22 mouse cellular contexts compared by ENCODE assay signal in the genomic region with DNA sequence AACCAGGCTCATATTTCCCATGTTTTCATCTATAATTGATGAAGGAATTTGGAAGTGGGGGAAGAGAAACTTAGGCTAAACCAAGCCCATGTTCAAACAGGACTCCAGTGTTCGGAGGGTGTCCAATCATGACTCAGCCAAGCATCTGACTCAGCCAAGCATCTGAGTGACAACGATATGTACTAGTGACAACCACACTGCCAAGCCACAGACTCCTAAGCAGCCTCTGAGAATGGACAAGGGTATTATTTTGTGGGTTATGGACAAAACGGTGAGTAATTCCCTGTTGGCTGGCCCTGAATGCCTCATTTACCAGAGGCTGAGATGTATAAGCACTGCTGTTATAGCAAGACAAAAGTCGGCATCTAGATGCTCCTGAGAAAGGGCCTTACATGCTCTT.
DNase-seq lines count a peak whose midpoint lies in the region; ATAC-seq and TF ChIP-seq lines count a peak whose summit lies in the region.
"Had no signal": no experiment of that assay in that cellular context is flagged by ENCODE, and none has a peak within 500 bp of the region (broad histone marks: within the 10 kb centered on the region; RNA-seq: fewer than 3 reads in every experiment).

No protein-coding gene starts in this region.

- no peak overlapping the region for H3K4me2 ChIP-seq in embryonic facial prominence, embryonic 14.5 days (ENCODE audit: low read depth, low read length)
- peak overlapping the region; percentile 95 for H3K4me2 ChIP-seq in myocyte (ENCODE audit: low read depth)
- H3K4me2 ChIP-seq: embryonic facial prominence, embryonic 13.5 days; hindbrain, embryonic 15.5 days; neural tube, embryonic 13.5 days had no signal

- peaks cover 7% of the 10 kb centered on the region for H3K4me1 ChIP-seq in embryonic facial prominence, embryonic 14.5 days (ENCODE audit: control insufficient read depth, insufficient read depth, low read length)
- H3K4me1 ChIP-seq in embryonic facial prominence, embryonic 10.5 days: peaks cover 11% of the 10 kb centered on the region
- H3K4me1 ChIP-seq: hindbrain, embryonic 15.5 days; neural tube, embryonic 13.5 days had no signal

- H3K9me3 ChIP-seq in embryonic facial prominence, embryonic 14.5 days (ENCODE audit: control insufficient read depth, low read length): no peaks in the 10 kb centered on the region
- no peaks in the 10 kb centered on the region for H3K9me3 ChIP-seq in embryonic facial prominence, embryonic 10.5 days
- H3K9me3 ChIP-seq: embryonic facial prominence, embryonic 13.5 days; G1E; hindbrain, embryonic 15.5 days; neural tube, embryonic 13.5 days had no signal

- H3K9ac ChIP-seq in embryonic facial prominence, embryonic 14.5 days (ENCODE audit: low read depth, low read length): no peak overlapping the region
- H3K9ac ChIP-seq: embryonic facial prominence, embryonic 13.5 days; hindbrain, embryonic 15.5 days; neural tube, embryonic 13.5 days had no signal

- 85% methylated on average over 4 of the region's 4 CpGs for WGBS in embryonic facial prominence, embryonic 14.5 days
- WGBS in embryonic facial prominence, embryonic 10.5 days: 92% methylated on average over 4 of the region's 4 CpGs

- no peak overlapping the region for H3K27ac ChIP-seq in embryonic facial prominence, embryonic 14.5 days (replicated peaks; ENCODE audit: low read depth, low read length)
- no peak overlapping the region for H3K27ac ChIP-seq in embryonic facial prominence, embryonic 10.5 days (replicated peaks)
- H3K27ac ChIP-seq: embryonic facial prominence, embryonic 13.5 days; hindbrain, embryonic 15.5 days; layer of hippocampus, adult 2 months; neural tube, embryonic 13.5 days had no signal

- peak; percentile 14 for DNase-seq in adrenal gland, adult 2 months
- no peak for DNase-seq in adrenal gland, postnatal 4 days (ENCODE audit: low spot score in 2 of 2)
- peak; percentile 27 for DNase-seq in embryonic facial prominence, embryonic 14.5 days (ENCODE audit: low spot score)
- DNase-seq in embryonic facial prominence, embryonic 10.5 days (ENCODE audit: low spot score): no peak
- DNase-seq in Muller cell, postnatal 12 days (ENCODE audit: inconsistent ontology term): peak; percentile 92
- DNase-seq in yolk sac, embryonic 10.5 days (ENCODE audit: low spot score): no peak
- DNase-seq: adrenal gland, postnatal 14 days; cerebellum, adult 18-20 months; gastrocnemius, postnatal 36 days; kidney, adult 2 months; kidney, postnatal 10 days; lung, postnatal 4 days; midbrain, embryonic 14.5 days; thymus, postnatal 14 days had no signal

- no peak overlapping the region for H3ac ChIP-seq in myocyte (ENCODE audit: control insufficient read depth, insufficient read length)

- H3K27me3 ChIP-seq in embryonic facial prominence, embryonic 14.5 days (replicated peaks; ENCODE audit: control insufficient read depth, insufficient read depth, low read length): no peaks in the 10 kb centered on the region
- no peaks in the 10 kb centered on the region for H3K27me3 ChIP-seq in embryonic facial prominence, embryonic 10.5 days (replicated peaks; ENCODE audit: low read depth, poor library complexity, severe bottlenecking)
- H3K27me3 ChIP-seq in myocyte (ENCODE audit: control insufficient read depth, insufficient read depth, insufficient read length): no peaks in the 10 kb centered on the region
- H3K27me3 ChIP-seq: CH12.LX; embryonic facial prominence, embryonic 13.5 days; hindbrain, embryonic 15.5 days; neural tube, embryonic 13.5 days had no signal

- no peak overlapping the region for H3K4me3 ChIP-seq in embryonic facial prominence, embryonic 14.5 days (ENCODE audit: low read depth, low read length)
- no peak overlapping the region for H3K4me3 ChIP-seq in embryonic facial prominence, embryonic 10.5 days
- no peak overlapping the region for H3K4me3 ChIP-seq in myocyte
- H3K4me3 ChIP-seq: embryonic facial prominence, embryonic 13.5 days; hindbrain, embryonic 15.5 days; layer of hippocampus, adult 2 months; neural tube, embryonic 13.5 days had no signal

- no peak for TF ChIP-seq POLR2A in myocyte (IDR thresholded peaks at IDR 0.05; ENCODE audit: insufficient read length, low read depth)

- no peak for ATAC-seq in embryonic facial prominence, embryonic 14.5 days (ENCODE audit: low read depth)
- ATAC-seq: forebrain, embryonic 16.5 days had no signal

- H3K79me2 ChIP-seq in myocyte (ENCODE audit: control insufficient read depth, insufficient read depth): no peaks in the 10 kb centered on the region

- peaks cover 6% of the 10 kb centered on the region; the same call in 1 of the 2 replicates for H3K36me3 ChIP-seq in embryonic facial prominence, embryonic 14.5 days (ENCODE audit: control insufficient read depth, insufficient read depth, low read length)
- peaks cover 14% of the 10 kb centered on the region for H3K36me3 ChIP-seq in embryonic facial prominence, embryonic 10.5 days (replicated peaks)
- H3K36me3 ChIP-seq in myocyte (ENCODE audit: control insufficient read depth, insufficient read depth): peaks cover 6% of the 10 kb centered on the region
- H3K36me3 ChIP-seq: G1E; hindbrain, embryonic 15.5 days; neural tube, embryonic 13.5 days had no signal

TF ChIP-seq in myocyte, 11 proteins besides CTCF, POLR2A, EP300 and RAD21:
- TF ChIP-seq SRF (IDR thresholded peaks at IDR 0.05; ENCODE audit: control insufficient read depth, insufficient read length, low read depth) (no peak), TCF12 (IDR thresholded peaks at IDR 0.05; ENCODE audit: insufficient read depth, poor library complexity, severe bottlenecking) (peak; percentile 42), MYOG (IDR thresholded peaks at IDR 0.05; ENCODE audit: control insufficient read depth in 1 of 3, insufficient read depth in 1 of 3, insufficient read length in 2 of 3, low read depth in 2 of 3) (peak in 1 of 3 experiments; percentile 53), CEBPB (IDR thresholded peaks at IDR 0.05; ENCODE audit: insufficient read depth, poor library complexity, severe bottlenecking) (0 out of 2 replicates have a peak, but pooled peaks have one; percentile 37), MYOD1 (IDR thresholded peaks at IDR 0.05; ENCODE audit: control insufficient read depth in 1 of 3, insufficient read length in 2 of 3, low read depth in 2 of 3) (peak in 1 of 3 experiments; percentile 68), USF1 (IDR thresholded peaks at IDR 0.05; ENCODE audit: low read depth) (no peak), REST (IDR thresholded peaks at IDR 0.05; ENCODE audit: insufficient read depth, insufficient read length) (no peak)

Comparison
In these comparisons a context has a peak if more than half of its experiments do, and no peak if none do; other contexts are left out.
1. DNase-seq: peak in adrenal gland, adult 2 months (single experiment), embryonic facial prominence, embryonic 14.5 days (single experiment) and Muller cell, postnatal 12 days (single experiment); none in adrenal gland, postnatal 4 days (0 of 2), embryonic facial prominence, embryonic 10.5 days (single experiment) and yolk sac, embryonic 10.5 days (single experiment).